Mouse (Mus musculus) heart, embryonic 14.5 days (tissue): ENCODE measurements around the gene Vamp5. TPM values are rescaled to one million over a fixed set of nuclear protein-coding genes. Genes with fewer than 3 reads are reported as not detected.

Source experiments
- ATAC-seq: fragments of 200-750 bp; cut with Nextera tagmentation; 2 replicates; pipeline ENCODE4 v1.8.0; 2017; ENCODE audit warnings: low read depth, moderate TSS enrichment; ENCODE audit not compliant: insufficient number of reproducible peaks, insufficient read depth, low FRiP score
- H3K27ac ChIP-seq, 2 experiments: fragments of 200-500 bp in 1 of 2; fragments of 300-500 bp in 1 of 2; sonication (generic) in 1 of 2; replicated peaks in 1 of 2; 2 replicates each; pipeline ENCODE4 v1.5.1; 2012 to 2014; ENCODE audit warnings: low read depth in 2 of 2, low read length in 2 of 2, control low read depth in 1 of 2, mild to moderate bottlenecking in 1 of 2, mixed read lengths in 1 of 2; ENCODE audit not compliant: control insufficient read depth in 1 of 2, insufficient read depth in 1 of 2
- H3K27me3 ChIP-seq: fragments of 300-500 bp; sonication (generic); 2 replicates; pipeline ENCODE4 v1.6.1; 2014; ENCODE audit warnings: mild to moderate bottlenecking, low read length, control low read depth; ENCODE audit not compliant: control insufficient read depth, insufficient read depth
- H3K36me3 ChIP-seq: fragments of 300-500 bp; sonication (generic); 2 replicates; pipeline ENCODE4 v1.6.1; 2014; ENCODE audit warnings: mild to moderate bottlenecking, control low read depth, low read length, mixed read lengths; ENCODE audit not compliant: control insufficient read depth, insufficient read depth
- H3K4me1 ChIP-seq, 2 experiments: fragments of 200-500 bp in 1 of 2; fragments of 300-500 bp in 1 of 2; sonication (generic) in 1 of 2; 2 replicates each; pipeline ENCODE4 v1.6.1; 2012 to 2014; ENCODE audit warnings: low read length in 2 of 2, control low read depth in 1 of 2, mixed read lengths in 1 of 2; ENCODE audit not compliant: control insufficient read depth in 2 of 2, insufficient read depth in 2 of 2
- H3K4me2 ChIP-seq: fragments of 300-500 bp; sonication (generic); 2 replicates; pipeline ENCODE4 v1.6.1; 2014; ENCODE audit warnings: mild to moderate bottlenecking, low read length
- H3K4me3 ChIP-seq, 2 experiments: fragments of 200-500 bp in 1 of 2; fragments of 300-500 bp in 1 of 2; sonication (generic) in 1 of 2; 2 replicates each; pipeline ENCODE4 v1.5.1; 2012 to 2014; ENCODE audit warnings: low read length in 2 of 2, mild to moderate bottlenecking in 2 of 2, control low read depth in 1 of 2, low read depth in 1 of 2, moderate library complexity in 1 of 2; ENCODE audit not compliant: control insufficient read depth in 1 of 2, insufficient read depth in 1 of 2
- H3K9ac ChIP-seq: fragments of 300-500 bp; sonication (generic); 2 replicates; pipeline ENCODE4 v1.6.1; 2014; ENCODE audit warnings: mild to moderate bottlenecking, low read length
- H3K9me3 ChIP-seq: fragments of 300-500 bp; sonication (generic); 2 replicates; pipeline ENCODE4 v1.6.1; 2016; ENCODE audit warnings: low read length, control low read depth; ENCODE audit not compliant: control insufficient read depth
- WGBS: fragments of 180-500 bp; shearing (Covaris S2); extraction: QIAGEN DNeasy Blood & Tissue Kit; methylation state at CpG from one replicate; pipeline ENCODE4 v1.1.7; 2014; 5-methylcytosine and 5-hydroxymethylcytosine counted together
- polyA plus RNA-seq: library from polyadenylated mRNA; unstranded; fragments of >200 nt; fragmentation: Nextera tagmentation; extraction: Ambion mirVana; gene quantifications from 2 replicates; pipeline ENCODE4 v1.2.1, GENCODE M21; 2014

Gene Vamp5
- polyA plus RNA-seq, 1 experiment from 2014 or later, result 61.9 TPM

- Histone ChIP-seq H3K9ac (peak overlapping the region; percentile 94), H3K4me1 (peaks cover 0 to 28% of the 10 kb centered on the region in 2 experiments; a peak in 2 of 4 replicates), H3K27ac (peak overlapping the region; percentile 28 to 75; a peak in 3 of 4 replicates), H3K4me2 (peak overlapping the region; percentile 92), H3K9me3 (no peaks in the 10 kb centered on the region), H3K4me3 (peak overlapping the region; percentile 87 to 95), H3K36me3 (peaks cover 27% of the 10 kb centered on the region), H3K27me3 (no peaks in the 10 kb centered on the region)
- ATAC-seq, result no peak
- WGBS, result 0% methylated on average over 41 of the region's 42 CpGs
These were observed 35.7 kb downstream of the Vamp5 start for GRCm38 (mm10) chr6:72344396-72345073.

- Histone ChIP-seq H3K9ac (no peak overlapping the region), H3K4me2 (no peak overlapping the region), H3K9me3 (no peaks in the 10 kb centered on the region), H3K27ac (no peak overlapping the region), H3K27me3 (no peaks in the 10 kb centered on the region), H3K4me1 (peaks cover 0 to 14% of the 10 kb centered on the region in 2 experiments; a peak in 2 of 4 replicates), H3K36me3 (peaks cover 55% of the 10 kb centered on the region), H3K4me3 (no peak overlapping the region)
- ATAC-seq, result no peak
- WGBS, result 63% methylated on average over 2 of the region's 2 CpGs
These were observed 39.8 kb downstream of the Vamp5 start for GRCm38 (mm10) chr6:72340481-72340880.

- 34% methylated on average over 5 of the region's 5 CpGs for WGBS
- Histone ChIP-seq H3K27me3 (no peaks in the 10 kb centered on the region), H3K4me1 (peaks cover 3 to 10% of the 10 kb centered on the region in 2 experiments; a peak in 3 of 4 replicates), H3K9ac (peak overlapping the region; percentile 27; the same call in 1 of the 2 replicates), H3K4me3 (no peak overlapping the region), H3K9me3 (no peaks in the 10 kb centered on the region), H3K36me3 (peaks cover 87% of the 10 kb centered on the region), H3K4me2 (no peak overlapping the region), H3K27ac (peak overlapping the region; percentile 54 to 71; a peak in 3 of 4 replicates)
- no peak for ATAC-seq
These were observed 47.2 kb downstream of the Vamp5 start for GRCm38 (mm10) chr6:72333111-72333510.

- no peaks in the 10 kb centered on the region for H3K9me3 ChIP-seq
- H3K4me1 ChIP-seq, result peaks cover 3 to 10% of the 10 kb centered on the region in 2 experiments; a peak in 3 of 4 replicates
- ATAC-seq, result no peak
- H3K27ac ChIP-seq, result no peak overlapping the region
- no peak overlapping the region for H3K4me2 ChIP-seq
- no peaks in the 10 kb centered on the region for H3K27me3 ChIP-seq
- peaks cover 88% of the 10 kb centered on the region for H3K36me3 ChIP-seq
- WGBS, result 94% methylated on average over 4 of the region's 4 CpGs
- H3K4me3 ChIP-seq, result no peak overlapping the region
- H3K9ac ChIP-seq, result no peak overlapping the region
These were observed 50.1 kb downstream of the Vamp5 start for GRCm38 (mm10) chr6:72330133-72330532.

GRCm38 (mm10) chr6:72329019-72329418 is 51.2 kb downstream of the Vamp5 start:
- Histone ChIP-seq H3K9ac (no peak overlapping the region), H3K4me1 (peaks cover 3 to 10% of the 10 kb centered on the region in 2 experiments; a peak in 3 of 4 replicates), H3K9me3 (no peaks in the 10 kb centered on the region), H3K36me3 (peaks cover 88% of the 10 kb centered on the region), H3K27ac (no peak overlapping the region), H3K4me3 (no peak overlapping the region), H3K27me3 (no peaks in the 10 kb centered on the region), H3K4me2 (no peak overlapping the region)
- no peak for ATAC-seq
- 88% methylated on average over 5 of the region's 5 CpGs for WGBS

- H3K4me2 ChIP-seq, result no peak overlapping the region
- ATAC-seq, result no peak
- peaks cover 92% of the 10 kb centered on the region for H3K36me3 ChIP-seq
These were observed 54.0 kb downstream of the Vamp5 start for GRCm38 (mm10) chr6:72326274-72326673.

GRCm38 (mm10) chr6:72323786-72324508 is 56.3 kb downstream of the Vamp5 start:
- Histone ChIP-seq H3K4me1 (peaks cover 0 to 3% of the 10 kb centered on the region in 2 experiments; a peak in 1 of 4 replicates), H3K27me3 (no peaks in the 10 kb centered on the region), H3K9me3 (no peaks in the 10 kb centered on the region), H3K9ac (no peak overlapping the region), H3K36me3 (peaks cover 98% of the 10 kb centered on the region), H3K4me2 (no peak overlapping the region), H3K4me3 (no peak overlapping the region), H3K27ac (no peak overlapping the region)
- ATAC-seq, result no peak
- 81% methylated on average over 6 of the region's 6 CpGs for WGBS

More at GRCm38 (mm10) chr6:72326274-72326673, 54.0 kb downstream of the Vamp5 start:
- 67% methylated on average over 6 of the region's 6 CpGs for WGBS
- Histone ChIP-seq H3K27me3 (no peaks in the 10 kb centered on the region), H3K27ac (no peak overlapping the region), H3K4me3 (no peak overlapping the region), H3K9me3 (no peaks in the 10 kb centered on the region), H3K4me1 (no peaks in the 10 kb centered on the region), H3K9ac (no peak overlapping the region)
